Mouse (Mus musculus) limb, embryonic 12.5 days (tissue): ENCODE measurements around the gene Rassf2. TPM values are rescaled to one million over a fixed set of nuclear protein-coding genes. Genes with fewer than 3 reads are reported as not detected.
A peak's percentile ranks its signal among the peaks of the same experiment; 100 is the strongest.

Experiments used
- ATAC-seq: fragments of 200-750 bp; cut with Nextera tagmentation; 2 replicates; pipeline ENCODE4 v1.8.0; 2017; ENCODE audit warnings: low read depth, moderate TSS enrichment; ENCODE audit not compliant: insufficient number of reproducible peaks, insufficient read depth, low FRiP score, low TSS enrichment
- H3K27ac ChIP-seq: fragments of 300-500 bp; sonication (generic); 2 replicates; pipeline ENCODE4 v1.5.1; 2016; ENCODE audit warnings: mild to moderate bottlenecking, moderate library complexity
- H3K27me3 ChIP-seq: fragments of 300-500 bp; sonication (generic); 2 replicates; pipeline ENCODE4 v1.6.1; 2016; ENCODE audit warnings: mild to moderate bottlenecking, moderate library complexity
- H3K36me3 ChIP-seq: fragments of 300-500 bp; sonication (generic); 2 replicates; pipeline ENCODE4 v1.6.1; 2016; ENCODE audit warnings: mild to moderate bottlenecking, moderate library complexity
- H3K4me1 ChIP-seq: fragments of 300-500 bp; sonication (generic); replicated peaks from 2 replicates; pipeline ENCODE4 v1.6.1; 2016
- H3K4me2 ChIP-seq: fragments of 300-500 bp; sonication (generic); 2 replicates; pipeline ENCODE4 v1.6.1; 2016; ENCODE audit warnings: mild to moderate bottlenecking, moderate library complexity
- H3K4me3 ChIP-seq: fragments of 300-500 bp; sonication (generic); replicated peaks from 2 replicates; pipeline ENCODE4 v1.5.1; 2016; ENCODE audit warnings: mild to moderate bottlenecking
- H3K9ac ChIP-seq: fragments of 300-500 bp; sonication (generic); replicated peaks from 2 replicates; pipeline ENCODE4 v1.6.1; 2016; ENCODE audit warnings: mild to moderate bottlenecking, moderate library complexity
- H3K9me3 ChIP-seq: fragments of 300-500 bp; sonication (generic); 2 replicates; pipeline ENCODE4 v1.6.1; 2016; ENCODE audit warnings: mild to moderate bottlenecking, moderate library complexity
- WGBS: fragments of 180-500 bp; shearing (Covaris S2); methylation state at CpG from one replicate; pipeline ENCODE4 v1.1.7; 2016; 5-methylcytosine and 5-hydroxymethylcytosine counted together
- polyA plus RNA-seq: library from polyadenylated mRNA; unstranded; fragments of >200 nt; fragmentation: Nextera tagmentation; extraction: Ambion mirVana; gene quantifications from 2 replicates; pipeline ENCODE4 v1.2.1, GENCODE M21; 2016

Rassf2 gene
- polyA plus RNA-seq, 1 experiment from 2014 or later = 5.3 TPM

DNA sequence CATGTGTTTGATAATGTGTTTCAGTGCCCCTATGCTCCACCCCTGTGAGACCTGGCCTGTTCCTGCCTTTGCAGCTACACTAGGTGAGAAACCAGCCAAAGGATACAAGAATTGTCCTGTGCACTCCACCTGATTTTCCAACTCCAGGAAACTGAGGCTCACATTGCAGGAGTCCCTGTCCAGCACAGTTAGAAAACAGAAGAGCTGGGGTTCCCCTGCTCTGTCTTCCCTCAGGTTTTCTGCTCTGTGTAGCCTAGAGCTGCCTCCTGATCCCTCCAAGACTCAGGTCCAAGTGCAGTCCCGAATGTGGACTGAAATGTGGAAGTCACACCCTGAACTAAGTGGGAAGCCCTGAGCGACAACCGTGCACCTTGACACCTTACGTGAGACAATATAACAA, 76.3 kb downstream of the Rassf2 start:
- Histone ChIP-seq H3K27ac (no peak overlapping the region), H3K9me3 (no peaks in the 10 kb centered on the region), H3K4me2 (peak overlapping the region; percentile 48), H3K27me3 (peaks cover 52% of the 10 kb centered on the region), H3K36me3 (no peaks in the 10 kb centered on the region), H3K9ac (0 out of 2 replicates have a peak overlapping the region, but pooled peaks have one; percentile 1), H3K4me3 (0 out of 2 replicates have a peak overlapping the region, but pooled peaks have one; percentile 24), H3K4me1 (peaks cover 20% of the 10 kb centered on the region)
- 90% methylated on average over 4 of the region's 4 CpGs for WGBS
- no peak for ATAC-seq

DNA sequence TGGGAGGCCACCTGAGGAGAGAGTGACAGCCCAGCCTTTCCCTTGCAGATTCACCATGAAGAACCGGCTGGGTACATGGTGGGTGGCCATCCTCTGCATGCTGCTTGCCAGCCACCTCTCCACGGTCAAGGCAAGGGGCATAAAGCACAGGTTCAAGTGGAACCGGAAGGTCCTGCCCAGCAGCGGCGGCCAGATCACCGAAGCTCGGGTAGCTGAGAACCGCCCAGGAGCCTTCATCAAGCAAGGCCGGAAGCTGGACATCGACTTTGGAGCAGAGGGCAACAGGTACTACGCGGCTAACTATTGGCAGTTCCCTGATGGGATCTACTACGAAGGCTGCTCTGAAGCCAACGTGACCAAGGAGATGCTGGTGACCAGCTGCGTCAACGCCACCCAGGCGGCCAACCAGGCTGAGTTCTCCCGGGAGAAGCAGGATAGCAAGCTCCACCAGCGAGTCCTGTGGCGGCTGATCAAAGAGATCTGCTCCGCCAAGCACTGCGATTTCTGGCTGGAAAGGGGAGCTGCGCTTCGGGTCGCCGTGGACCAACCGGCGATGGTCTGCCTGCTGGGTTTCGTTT, 77.0 kb downstream of the Rassf2 start:
- Histone ChIP-seq H3K27ac (no peak overlapping the region), H3K4me1 (peaks cover 20% of the 10 kb centered on the region), H3K4me2 (peak overlapping the region; percentile 48), H3K36me3 (no peaks in the 10 kb centered on the region), H3K9ac (0 out of 2 replicates have a peak overlapping the region, but pooled peaks have one; percentile 1), H3K9me3 (no peaks in the 10 kb centered on the region), H3K27me3 (peaks cover 52% of the 10 kb centered on the region), H3K4me3 (peak overlapping the region; percentile 24)
- 11% methylated on average over 29 of the region's 29 CpGs for WGBS
- ATAC-seq = no peak

DNA sequence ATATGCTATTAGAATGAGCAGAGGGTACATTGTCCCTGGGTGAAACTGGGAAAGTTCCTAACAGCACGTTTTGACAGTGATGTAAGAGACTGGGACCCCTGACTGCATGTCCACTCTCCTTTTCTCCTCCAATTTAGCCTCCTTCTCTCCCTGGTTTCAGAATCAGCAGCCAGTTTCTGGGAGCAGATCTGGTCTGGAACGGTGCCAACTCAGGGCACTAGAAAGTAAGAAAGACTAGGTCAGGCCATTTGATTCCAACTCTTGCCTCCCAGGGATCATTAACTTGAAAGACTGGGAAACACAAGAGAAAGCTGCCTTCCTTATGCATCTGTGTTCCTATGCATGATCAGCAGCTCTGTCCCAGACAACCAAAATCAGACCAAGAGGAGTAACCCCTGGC, 77.6 kb downstream of the Rassf2 start:
- H3K27me3 ChIP-seq = peaks cover 52% of the 10 kb centered on the region
- H3K4me3 ChIP-seq = no peak overlapping the region

DNA sequence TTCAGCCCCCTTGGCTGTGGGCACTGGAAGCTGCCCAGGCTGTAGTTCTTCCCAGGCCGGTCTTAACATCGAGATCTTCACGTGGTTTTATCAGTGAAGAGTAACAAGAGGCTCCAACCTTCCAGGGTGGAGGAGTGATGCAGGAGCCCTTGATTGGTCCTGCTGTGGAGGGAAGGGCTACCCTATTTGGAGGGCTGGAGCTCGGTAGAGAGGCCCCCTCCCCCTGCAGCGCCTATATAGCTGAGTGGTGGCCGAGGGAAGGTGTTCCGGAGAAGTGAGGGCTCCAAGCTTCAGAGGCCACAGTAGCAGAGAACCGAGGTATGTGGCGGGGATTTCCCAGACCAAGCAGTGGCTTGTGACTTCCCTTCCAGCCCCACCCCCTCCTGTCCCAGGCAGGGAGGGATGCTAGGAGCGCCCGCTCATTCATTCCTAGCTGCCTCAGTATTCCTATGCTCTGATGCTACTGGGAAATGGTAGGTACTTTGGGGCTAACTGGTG, 79.4 kb downstream of the Rassf2 start, which contains the start of gene Prnd:
Gene Prnd (plus strand): TSS at position 264 of the 498 bp plus-strand sequence.
- H3K4me1 ChIP-seq = peaks cover 20% of the 10 kb centered on the region
- no peaks in the 10 kb centered on the region for H3K9me3 ChIP-seq
- H3K27me3 ChIP-seq = peaks cover 47% of the 10 kb centered on the region
- no peaks in the 10 kb centered on the region for H3K36me3 ChIP-seq
- H3K4me2 ChIP-seq = no peak within 1 kb of the TSS
- H3K4me3 ChIP-seq = no peak within 1 kb of the TSS
- no peak within 1 kb of the TSS for H3K27ac ChIP-seq
- H3K9ac ChIP-seq = no peak within 1 kb of the TSS
- 0 out of 2 replicates have a peak, but pooled peaks have one; percentile 33 for ATAC-seq
- WGBS = 9% methylated on average over 11 of the region's 11 CpGs

More for the DNA sequence above, 77.6 kb downstream of the Rassf2 start:
- Histone ChIP-seq H3K4me1 (peaks cover 20% of the 10 kb centered on the region), H3K9ac (no peak overlapping the region), H3K36me3 (no peaks in the 10 kb centered on the region), H3K9me3 (no peaks in the 10 kb centered on the region), H3K27ac (no peak overlapping the region), H3K4me2 (0 out of 2 replicates have a peak overlapping the region, but pooled peaks have one; percentile 48)
- no peak for ATAC-seq
- WGBS = 54% methylated on average over 2 of the region's 2 CpGs

DNA sequence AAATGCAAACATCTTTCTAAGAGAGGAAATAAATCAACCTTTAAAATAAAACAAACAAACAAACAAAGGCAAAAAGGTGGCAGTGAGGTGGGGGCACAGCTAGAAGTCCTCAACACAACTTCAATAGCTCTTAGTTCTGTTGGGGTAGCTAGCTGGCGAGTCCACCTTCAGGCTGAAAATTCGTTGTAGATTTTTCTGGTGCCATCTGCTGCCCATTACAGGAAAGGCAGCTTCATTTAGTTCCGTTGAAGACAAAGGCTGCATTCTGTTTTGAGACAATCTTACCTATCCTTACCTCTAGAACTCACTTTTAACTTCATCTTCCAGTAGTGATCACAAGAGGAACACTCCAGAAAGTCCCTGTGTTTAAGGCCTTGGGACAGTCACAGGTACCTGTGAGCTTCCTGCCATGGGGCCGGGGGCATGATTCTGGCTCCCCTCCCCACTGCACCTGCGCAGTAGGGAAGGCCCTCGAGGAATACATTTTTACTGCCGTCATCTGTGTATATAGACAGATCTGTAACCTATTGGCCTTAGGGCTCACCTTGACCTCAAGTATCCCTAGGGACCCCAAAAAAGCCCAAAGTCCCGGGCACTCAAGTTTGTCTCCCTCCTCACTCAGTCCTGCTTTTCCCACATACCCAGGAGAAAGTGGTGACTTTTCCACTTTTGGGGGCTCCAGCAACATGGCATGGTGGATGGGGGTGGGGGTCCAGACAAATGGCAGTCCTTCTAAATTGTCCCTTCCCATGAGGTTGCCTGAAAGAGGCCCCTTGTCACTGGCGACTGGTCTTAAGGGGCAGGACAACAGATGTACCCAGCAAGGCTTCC, 80.1 kb downstream of the Rassf2 start:
- WGBS = 47% methylated on average over 9 of the region's 9 CpGs

DNA sequence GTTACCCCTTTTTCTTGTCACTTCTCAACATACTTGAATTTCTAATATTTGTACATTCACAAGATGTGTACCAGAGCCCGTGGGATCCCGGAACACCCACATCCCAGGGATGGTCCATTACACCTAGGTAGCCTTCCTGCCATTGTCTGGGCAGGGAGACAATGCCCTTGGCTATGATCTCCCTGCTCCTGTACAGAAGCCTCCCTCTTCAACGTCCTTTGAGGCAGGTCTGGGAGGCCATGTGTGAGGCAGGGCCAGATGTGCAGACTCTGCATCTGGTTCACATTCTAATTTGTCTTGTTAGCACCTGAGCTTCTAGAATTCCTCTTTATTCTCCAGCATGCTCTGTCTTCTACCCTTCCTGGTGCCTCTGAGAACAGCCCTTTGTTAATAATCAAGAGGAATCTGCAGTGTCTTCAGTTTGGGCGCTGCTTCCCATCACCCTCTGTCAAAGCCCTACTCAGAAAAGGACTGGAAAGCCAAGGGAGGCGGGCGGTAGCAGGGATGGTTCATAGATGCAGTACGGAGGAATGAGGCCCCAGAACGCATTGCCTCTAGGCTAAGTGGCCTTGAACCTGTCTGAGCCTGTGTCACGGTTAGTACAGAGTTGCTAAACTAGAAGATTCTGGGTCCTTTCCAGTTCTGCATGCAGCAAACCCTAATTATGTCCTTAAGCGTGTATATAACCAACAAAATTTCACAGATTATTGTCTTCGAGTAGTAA, 81.0 kb downstream of the Rassf2 start:
- H3K4me1 ChIP-seq = peaks cover 18% of the 10 kb centered on the region
- H3K4me2 ChIP-seq = no peak overlapping the region
- peaks cover 38% of the 10 kb centered on the region for H3K27me3 ChIP-seq
- no peak for ATAC-seq
- H3K9me3 ChIP-seq = no peaks in the 10 kb centered on the region
- no peaks in the 10 kb centered on the region for H3K36me3 ChIP-seq
- 73% methylated on average over 11 of the region's 11 CpGs for WGBS
- H3K4me3 ChIP-seq = no peak overlapping the region
- no peak overlapping the region for H3K27ac ChIP-seq
- H3K9ac ChIP-seq = no peak overlapping the region

More for the DNA sequence above, 80.1 kb downstream of the Rassf2 start:
- H3K27me3 ChIP-seq = peaks cover 45% of the 10 kb centered on the region
- no peak overlapping the region for H3K27ac ChIP-seq
- H3K4me2 ChIP-seq = no peak overlapping the region
- H3K9me3 ChIP-seq = no peaks in the 10 kb centered on the region
- H3K4me1 ChIP-seq = peaks cover 18% of the 10 kb centered on the region
- ATAC-seq = no peak
- no peaks in the 10 kb centered on the region for H3K36me3 ChIP-seq
- H3K9ac ChIP-seq = no peak overlapping the region
- H3K4me3 ChIP-seq = no peak overlapping the region

DNA sequence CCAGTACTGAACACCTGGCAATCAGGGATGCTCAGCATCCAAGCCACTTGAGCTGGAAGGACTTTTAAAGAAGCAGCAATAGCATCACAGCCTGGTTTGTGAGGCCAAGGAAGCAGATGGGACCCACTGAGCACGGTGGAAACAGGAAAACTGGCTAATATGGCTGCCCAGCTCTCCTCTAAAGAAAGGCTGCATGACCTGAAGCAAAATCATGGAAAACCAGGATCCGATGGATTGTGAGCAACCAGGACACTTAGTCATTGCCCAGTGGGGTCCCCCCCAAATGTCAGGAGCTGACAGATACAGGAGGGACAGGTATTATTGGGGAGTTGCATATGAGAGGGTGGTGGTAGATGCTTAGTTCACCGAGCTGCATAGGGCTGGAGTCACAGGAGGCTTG, 81.9 kb downstream of the Rassf2 start:
- no peaks in the 10 kb centered on the region for H3K9me3 ChIP-seq
- no peaks in the 10 kb centered on the region for H3K36me3 ChIP-seq
- H3K4me1 ChIP-seq = peaks cover 14% of the 10 kb centered on the region
- no peak for ATAC-seq
- no peak overlapping the region for H3K9ac ChIP-seq
- no peak overlapping the region for H3K4me3 ChIP-seq
- H3K27ac ChIP-seq = no peak overlapping the region
- 81% methylated on average over 3 of the region's 3 CpGs for WGBS
- H3K4me2 ChIP-seq = no peak overlapping the region
- H3K27me3 ChIP-seq = peaks cover 29% of the 10 kb centered on the region

DNA sequence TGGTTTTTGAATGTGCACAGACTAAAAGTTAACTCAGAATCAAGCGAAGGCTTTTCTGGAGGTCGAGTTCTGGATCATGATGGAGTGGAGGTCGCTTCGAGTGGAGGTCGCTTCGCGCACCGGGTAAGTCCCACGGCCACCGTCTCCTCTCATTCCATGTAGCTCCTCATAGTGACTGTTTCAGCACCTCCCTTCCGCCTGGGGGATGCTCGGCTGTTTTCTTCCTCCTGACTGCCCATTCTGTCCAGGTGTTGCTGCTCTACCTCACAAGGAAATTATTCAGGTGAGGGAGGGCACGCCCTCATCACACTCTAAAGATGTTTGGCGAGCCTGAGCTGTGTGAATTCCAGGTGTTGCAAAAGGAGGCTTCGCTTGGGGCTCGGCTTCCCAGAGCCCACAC, 83.7 kb downstream of the Rassf2 start:
- Histone ChIP-seq H3K4me2 (no peak overlapping the region), H3K27ac (no peak overlapping the region), H3K36me3 (no peaks in the 10 kb centered on the region), H3K27me3 (peaks cover 11% of the 10 kb centered on the region; the same call in 1 of the 2 replicates), H3K9ac (no peak overlapping the region), H3K4me1 (peaks cover 5% of the 10 kb centered on the region), H3K9me3 (no peaks in the 10 kb centered on the region), H3K4me3 (no peak overlapping the region)
- WGBS = 86% methylated on average over 16 of the region's 16 CpGs
- no peak for ATAC-seq

DNA sequence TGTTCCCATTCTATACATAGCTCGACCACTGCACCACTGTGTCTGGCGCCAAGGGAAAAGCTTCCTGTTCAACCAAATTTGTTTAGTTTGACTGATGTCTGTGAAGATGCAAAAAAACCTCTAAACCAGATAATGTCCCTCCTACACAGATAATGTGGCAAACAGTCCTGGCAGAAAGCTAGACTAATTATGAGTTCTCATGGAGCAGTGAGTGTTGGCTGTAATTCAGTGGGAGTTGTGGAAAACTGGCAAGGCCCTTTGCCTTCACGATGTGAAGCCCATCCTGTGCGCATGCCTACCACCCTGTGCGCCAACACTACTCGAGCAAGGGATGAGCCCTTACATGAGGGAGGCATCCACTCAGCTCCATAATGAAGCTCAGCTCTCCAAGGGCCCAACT, 84.3 kb downstream of the Rassf2 start:
- Histone ChIP-seq H3K27ac (no peak overlapping the region), H3K4me3 (no peak overlapping the region), H3K27me3 (peaks cover 10% of the 10 kb centered on the region; the same call in 1 of the 2 replicates), H3K36me3 (no peaks in the 10 kb centered on the region), H3K4me2 (no peak overlapping the region), H3K9me3 (no peaks in the 10 kb centered on the region), H3K9ac (no peak overlapping the region), H3K4me1 (peaks cover 4% of the 10 kb centered on the region)
- ATAC-seq = no peak
- WGBS = 87% methylated on average over 6 of the region's 6 CpGs

DNA sequence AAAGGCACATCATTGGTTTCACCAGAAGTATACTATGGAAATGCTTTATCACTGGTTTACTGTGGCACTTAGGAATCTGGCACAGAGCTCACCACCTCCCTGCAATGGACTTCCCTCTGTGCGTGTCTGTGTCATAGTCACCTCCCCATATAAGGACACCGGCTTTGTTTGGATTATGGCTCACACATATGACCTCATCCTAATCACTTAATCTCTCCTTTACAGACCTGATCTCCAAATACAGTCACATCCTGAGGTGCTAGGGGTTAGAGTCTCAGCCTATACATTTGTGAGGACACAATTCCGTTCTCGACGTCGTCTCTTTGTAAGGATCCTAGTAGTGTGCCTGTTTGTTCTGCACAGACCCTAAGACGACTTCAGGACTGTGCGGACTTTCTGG, 84.8 kb downstream of the Rassf2 start:
- Histone ChIP-seq H3K9me3 (no peaks in the 10 kb centered on the region), H3K9ac (no peak overlapping the region), H3K36me3 (no peaks in the 10 kb centered on the region), H3K27ac (no peak overlapping the region), H3K27me3 (peaks cover 4% of the 10 kb centered on the region; the same call in 1 of the 2 replicates), H3K4me2 (no peak overlapping the region), H3K4me3 (no peak overlapping the region), H3K4me1 (no peaks in the 10 kb centered on the region; the same call in 1 of the 2 replicates)
- ATAC-seq = no peak
- WGBS = 87% methylated on average over 8 of the region's 8 CpGs

DNA sequence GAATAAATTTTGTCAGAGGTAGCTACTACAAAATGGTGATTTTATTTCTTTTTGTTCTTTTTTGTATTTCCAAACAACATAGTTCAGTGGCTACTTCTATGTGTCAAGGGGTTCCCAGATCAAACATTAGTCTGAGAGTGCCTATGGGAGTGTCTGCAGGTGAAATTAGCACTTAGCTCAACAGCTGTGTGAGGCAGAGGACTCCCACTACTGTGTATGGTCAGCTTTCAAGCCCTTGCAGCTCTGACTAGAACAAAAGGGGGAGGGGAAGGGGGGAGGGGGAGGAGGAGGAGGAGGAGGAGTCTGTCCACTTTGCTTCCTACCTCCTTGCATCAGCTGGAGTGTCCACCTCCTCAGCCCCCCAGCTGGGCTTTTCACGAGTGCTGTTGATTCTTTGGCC, 85.7 kb downstream of the Rassf2 start:
- Histone ChIP-seq H3K4me3 (no peak overlapping the region), H3K27me3 (0 out of 2 replicates have a peak, but pooled peaks cover 4% of the 10 kb centered on the region), H3K9ac (no peak overlapping the region), H3K4me1 (no peaks in the 10 kb centered on the region; the same call in 1 of the 2 replicates), H3K4me2 (no peak overlapping the region), H3K36me3 (no peaks in the 10 kb centered on the region), H3K27ac (no peak overlapping the region), H3K9me3 (no peaks in the 10 kb centered on the region)
- no peak for ATAC-seq
- WGBS = 29% methylated on average over 1 of the region's 1 CpGs
